Mouse (Mus musculus) bone marrow, adult 2 months (tissue): Measurements from ENCODE around the gene Kcnk1.

Experiments used
- CTCF ChIP-seq: fragments of 200-500 bp; IDR thresholded peaks from 2 replicates; pipeline ENCODE4 v1.5.1; 2011; ENCODE audit warnings: low read length, control low read depth; ENCODE audit not compliant: control insufficient read depth, insufficient read depth
- POLR2A ChIP-seq: fragments of 200-500 bp; IDR thresholded peaks from 2 replicates; pipeline ENCODE4 v1.6.1; 2011; ENCODE audit warnings: low read depth, mild to moderate bottlenecking, control low read depth, low read length, borderline replicate concordance; ENCODE audit not compliant: control insufficient read depth

GRCm38 (mm10) chr8:126074111-126074510 is 79.1 kb downstream of the Kcnk1 start:
- TF ChIP-seq POLR2A, result no peak
- no peak for TF ChIP-seq CTCF
